8 mouse cellular contexts compared by ENCODE assay signal in the genomic region with DNA sequence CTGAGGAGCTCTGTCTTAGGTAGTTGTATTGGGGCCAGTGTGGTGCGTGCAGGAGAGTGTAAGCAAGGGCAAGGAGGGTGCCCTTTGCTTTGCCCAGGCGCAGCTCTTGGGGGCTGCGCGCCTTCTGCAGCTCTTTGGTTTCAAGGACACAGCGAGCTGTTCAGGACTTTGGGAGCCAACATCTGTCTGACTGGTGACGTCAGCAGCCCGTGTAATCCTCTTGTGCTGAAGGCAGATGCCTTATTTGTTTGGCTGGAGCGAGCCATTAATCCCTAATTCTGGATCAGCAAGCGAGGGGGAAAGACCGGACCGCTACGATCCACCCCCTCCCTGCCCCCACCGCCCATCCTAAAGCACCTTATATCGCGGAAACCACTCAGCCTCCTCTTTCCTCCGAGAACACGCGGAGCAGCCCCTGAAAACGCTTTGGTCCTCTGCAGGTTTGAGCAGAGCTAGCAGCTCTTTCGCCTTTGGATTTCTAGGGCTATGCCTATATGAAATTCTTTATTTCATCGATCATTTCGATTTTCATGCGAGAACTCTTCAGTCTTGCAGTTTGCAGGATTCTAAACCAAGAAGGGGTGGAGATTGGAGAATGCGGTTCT.
DNase-seq lines count a peak whose midpoint lies in the region; ATAC-seq and TF ChIP-seq lines count a peak whose summit lies in the region.

No protein-coding gene starts in this region.

- no peak for TF ChIP-seq EP300 in heart, postnatal 0 days (IDR thresholded peaks at IDR 0.05; ENCODE audit: low read depth)
- TF ChIP-seq EP300 in liver, postnatal 0 days (IDR thresholded peaks at IDR 0.05; ENCODE audit: low read depth) = no peak

- H3K27ac ChIP-seq in heart, postnatal 0 days (ENCODE audit: low read depth) = no peak overlapping the region
- H3K27ac ChIP-seq in embryonic facial prominence, embryonic 14.5 days (replicated peaks; ENCODE audit: low read depth, low read length) = no peak overlapping the region; the same call in 1 of the 2 replicates
- H3K27ac ChIP-seq in layer of hippocampus, adult 2 months = peak overlapping the region; percentile 93
- H3K27ac ChIP-seq in neural tube, embryonic 11.5 days (ENCODE audit: low read depth, low read length) = peak overlapping the region; percentile 99
- H3K27ac ChIP-seq in liver, postnatal 0 days (ENCODE audit: low read depth) = no peak overlapping the region

- peaks cover 86% of the 10 kb centered on the region for H3K27me3 ChIP-seq in heart, postnatal 0 days (ENCODE audit: control insufficient read depth, insufficient read depth, low read length)
- H3K27me3 ChIP-seq in embryonic facial prominence, embryonic 14.5 days (replicated peaks; ENCODE audit: control insufficient read depth, insufficient read depth, low read length) = peaks cover 93% of the 10 kb centered on the region
- peaks cover 6% of the 10 kb centered on the region for H3K27me3 ChIP-seq in neural tube, embryonic 11.5 days (ENCODE audit: control insufficient read depth, insufficient read depth, low read length)
- H3K27me3 ChIP-seq in liver, postnatal 0 days (ENCODE audit: insufficient read depth, low read length) = peaks cover 65% of the 10 kb centered on the region

- H3K4me3 ChIP-seq in heart, postnatal 0 days (ENCODE audit: low read depth, low read length) = peak overlapping the region; percentile 31
- H3K4me3 ChIP-seq in embryonic facial prominence, embryonic 14.5 days (ENCODE audit: low read depth, low read length) = peak overlapping the region; percentile 33
- H3K4me3 ChIP-seq in layer of hippocampus, adult 2 months = peak overlapping the region; percentile 62
- peak overlapping the region; percentile 72 for H3K4me3 ChIP-seq in neural tube, embryonic 11.5 days (ENCODE audit: low read depth, low read length)
- H3K4me3 ChIP-seq in liver, postnatal 0 days (ENCODE audit: low read depth, low read length) = no peak overlapping the region

- TF ChIP-seq CTCF in heart, postnatal 0 days (IDR thresholded peaks at IDR 0.05; ENCODE audit: low read depth) = no peak
- no peak for TF ChIP-seq CTCF in layer of hippocampus, adult 2 months (conservative IDR thresholded peaks at IDR 0.05)
- TF ChIP-seq CTCF in liver, postnatal 0 days (IDR thresholded peaks at IDR 0.05; ENCODE audit: low read depth) = no peak

- no peaks in the 10 kb centered on the region for H3K9me3 ChIP-seq in heart, postnatal 0 days (replicated peaks; ENCODE audit: control insufficient read depth, low read length)
- H3K9me3 ChIP-seq in embryonic facial prominence, embryonic 14.5 days (ENCODE audit: control insufficient read depth, low read length) = no peaks in the 10 kb centered on the region
- no peaks in the 10 kb centered on the region for H3K9me3 ChIP-seq in neural tube, embryonic 11.5 days (ENCODE audit: control insufficient read depth, low read length)
- no peaks in the 10 kb centered on the region for H3K9me3 ChIP-seq in liver, postnatal 0 days (ENCODE audit: low read length)

- 1% methylated on average over 24 of the region's 24 CpGs for WGBS in heart, postnatal 0 days
- 0% methylated on average over 24 of the region's 24 CpGs for WGBS in embryonic facial prominence, embryonic 14.5 days
- WGBS in neural tube, embryonic 11.5 days = 0% methylated on average over 24 of the region's 24 CpGs
- WGBS in liver, postnatal 0 days (ENCODE audit: insufficient replicate concordance) = 2% methylated on average over 24 of the region's 24 CpGs

- H3K4me1 ChIP-seq in heart, postnatal 0 days (ENCODE audit: control insufficient read depth, insufficient read depth) = no peaks in the 10 kb centered on the region
- H3K4me1 ChIP-seq in embryonic facial prominence, embryonic 14.5 days (ENCODE audit: control insufficient read depth, insufficient read depth, low read length) = peaks cover 12% of the 10 kb centered on the region
- 0 out of 2 replicates have a peak, but pooled peaks cover 4% of the 10 kb centered on the region for H3K4me1 ChIP-seq in neural tube, embryonic 11.5 days (ENCODE audit: control insufficient read depth, insufficient read depth, low read length)
- no peaks in the 10 kb centered on the region for H3K4me1 ChIP-seq in liver, postnatal 0 days (ENCODE audit: insufficient read depth)

- no peak for DNase-seq in heart, postnatal 0 days (ENCODE audit: low spot score)
- DNase-seq in heart, postnatal 36 days = no peak
- DNase-seq in embryonic facial prominence, embryonic 14.5 days (ENCODE audit: low spot score) = peak; percentile 58
- DNase-seq in layer of hippocampus, adult 2 months (ENCODE audit: low spot score in 2 of 2) = peak; percentile 51 to 64
- peak; percentile 85 for DNase-seq in neural tube, embryonic 11.5 days (ENCODE audit: low spot score)
- no peak for DNase-seq in gastrocnemius, postnatal 25 days
- no peak for DNase-seq in thymus, postnatal 4 days
- no peak for DNase-seq in liver, postnatal 0 days

- no peak overlapping the region for H3K9ac ChIP-seq in heart, postnatal 0 days (replicated peaks; ENCODE audit: low read depth, low read length)
- peak overlapping the region; percentile 46; the same call in 1 of the 2 replicates for H3K9ac ChIP-seq in embryonic facial prominence, embryonic 14.5 days (ENCODE audit: low read depth, low read length)
- peak overlapping the region; percentile 98 for H3K9ac ChIP-seq in neural tube, embryonic 11.5 days (ENCODE audit: low read length)
- H3K9ac ChIP-seq in liver, postnatal 0 days (replicated peaks) = no peak overlapping the region

- intact Hi-C loops in heart, postnatal 36 days (cut with DNase I) = loop anchor here (10.0 kb wide), 1 partner anchor 179 kb away; no protein-coding TSS in a partner anchor

- no peaks in the 10 kb centered on the region for H3K36me3 ChIP-seq in heart, postnatal 0 days (replicated peaks; ENCODE audit: control insufficient read depth, insufficient read depth, low read length)
- H3K36me3 ChIP-seq in embryonic facial prominence, embryonic 14.5 days (ENCODE audit: control insufficient read depth, insufficient read depth, low read length) = no peaks in the 10 kb centered on the region
- H3K36me3 ChIP-seq in neural tube, embryonic 11.5 days (ENCODE audit: control insufficient read depth, insufficient read depth, low read length) = peaks cover 3% of the 10 kb centered on the region
- no peaks in the 10 kb centered on the region for H3K36me3 ChIP-seq in liver, postnatal 0 days (replicated peaks; ENCODE audit: insufficient read depth, low read length)

- no peak for ATAC-seq in heart, postnatal 0 days (ENCODE audit: insufficient read depth, low read depth)
- ATAC-seq in embryonic facial prominence, embryonic 14.5 days (ENCODE audit: low read depth) = peak; percentile 58; the same call in 1 of the 2 replicates
- peak; percentile 60 for ATAC-seq in neural tube, embryonic 11.5 days (ENCODE audit: insufficient read depth, low FRiP score, low TSS enrichment)
- ATAC-seq in liver, postnatal 0 days = no peak

- H3K4me2 ChIP-seq in heart, postnatal 0 days (ENCODE audit: low read depth, low read length) = 0 out of 2 replicates have a peak overlapping the region, but pooled peaks have one; percentile 15
- H3K4me2 ChIP-seq in embryonic facial prominence, embryonic 14.5 days (ENCODE audit: low read depth, low read length) = peak overlapping the region; percentile 52
- H3K4me2 ChIP-seq in neural tube, embryonic 11.5 days (ENCODE audit: low read depth) = peak overlapping the region; percentile 70
- no peak overlapping the region for H3K4me2 ChIP-seq in liver, postnatal 0 days (ENCODE audit: low read depth, low read length)

Comparison
In these comparisons a context has a peak if more than half of its experiments do, and no peak if none do; other contexts are left out.
1. ATAC-seq: peak in embryonic facial prominence, embryonic 14.5 days (single experiment) and neural tube, embryonic 11.5 days (single experiment); none in heart, postnatal 0 days (single experiment) and liver, postnatal 0 days (single experiment).
2. DNase-seq: peak in embryonic facial prominence, embryonic 14.5 days (single experiment), layer of hippocampus, adult 2 months (2 of 2) and neural tube, embryonic 11.5 days (single experiment); none in heart, postnatal 0 days (single experiment), heart, postnatal 36 days (0 of 2), gastrocnemius, postnatal 25 days (single experiment), thymus, postnatal 4 days (single experiment) and liver, postnatal 0 days (single experiment).
3. H3K27ac ChIP-seq: peak in layer of hippocampus, adult 2 months (single experiment) and neural tube, embryonic 11.5 days (single experiment); none in heart, postnatal 0 days (single experiment), embryonic facial prominence, embryonic 14.5 days (single experiment) and liver, postnatal 0 days (single experiment).
4. H3K9ac ChIP-seq: peak in embryonic facial prominence, embryonic 14.5 days (single experiment) and neural tube, embryonic 11.5 days (single experiment); none in heart, postnatal 0 days (single experiment) and liver, postnatal 0 days (single experiment).